Mouse (Mus musculus) ES-E14 (cell line): Measurements from ENCODE around the gene Cnbp.

Experiments
- HCFC1 ChIP-seq: IDR thresholded peaks from 2 replicates; pipeline ENCODE4 v1.6.1; 2012; ENCODE audit warnings: low read length, inconsistent platforms, borderline replicate concordance; ENCODE audit not compliant: insufficient read depth
- ZC3H11A ChIP-seq: IDR thresholded peaks from 2 replicates; pipeline ENCODE4 v1.6.1; 2012; ENCODE audit warnings: low read depth, mild to moderate bottlenecking, inconsistent platforms, low read length, borderline replicate concordance
- ZNF384 ChIP-seq: IDR thresholded peaks from 2 replicates; pipeline ENCODE4 v1.6.1; 2012; ENCODE audit warnings: low read depth, low read length, inconsistent platforms

DNA sequence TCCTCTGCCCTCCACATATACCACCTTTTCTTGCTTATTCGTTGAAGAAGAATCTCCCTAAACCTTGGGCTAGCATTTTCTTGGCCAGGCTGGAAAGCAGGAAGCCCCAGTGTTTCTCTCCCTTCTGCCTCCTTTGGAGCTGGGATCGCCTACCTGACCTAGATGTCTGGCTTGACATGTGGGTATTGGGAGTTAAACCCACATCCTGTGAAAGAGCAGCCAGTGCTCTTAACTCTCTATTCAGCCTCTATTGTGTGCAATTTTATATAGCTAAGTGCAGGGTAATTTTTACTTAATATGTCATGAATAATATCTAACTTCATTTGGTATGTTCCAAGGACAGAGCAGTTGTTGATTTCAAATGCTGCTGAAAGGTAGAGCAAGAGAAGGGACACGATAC is 28.7 kb upstream of the Cnbp start:
- TF ChIP-seq ZC3H11A (no peak), HCFC1 (no peak), ZNF384 (no peak)
